Mouse (Mus musculus): Measurements from ENCODE around the gene Ccdc127.

DNA sequence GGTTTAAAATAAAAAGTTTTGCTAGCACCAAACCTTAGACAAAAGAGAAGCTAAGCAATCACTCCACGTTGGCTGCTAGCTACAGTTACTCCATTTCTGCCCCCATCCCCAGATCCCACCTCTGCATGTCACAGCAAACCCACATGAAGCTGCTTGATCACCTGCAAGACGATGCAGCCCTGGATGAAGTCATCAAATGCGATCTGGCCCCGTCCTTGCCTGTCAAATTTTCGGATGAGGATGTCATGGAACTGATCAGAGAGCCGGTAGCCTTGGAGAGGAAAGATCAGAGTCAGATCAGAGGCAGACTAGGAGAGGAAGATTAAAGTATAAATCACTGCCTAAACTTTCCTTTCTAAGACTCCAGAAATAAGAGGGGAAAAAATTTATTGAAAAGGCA is 44.7 kb upstream of the Ccdc127 start:
- TF ChIP-seq CTCF (conservative IDR thresholded peaks at IDR 0.05; ENCODE audit: low read length) (no peak), POU5F1 (IDR thresholded peaks at IDR 0.05; ENCODE audit: borderline replicate concordance, low read length) (no peak), NANOG (IDR thresholded peaks at IDR 0.05; ENCODE audit: borderline replicate concordance, low read length) (no peak)

Measured in E14TG2a.4 (cell line).